ENCODE assay signal across 8 mouse cellular contexts in the genomic region with DNA sequence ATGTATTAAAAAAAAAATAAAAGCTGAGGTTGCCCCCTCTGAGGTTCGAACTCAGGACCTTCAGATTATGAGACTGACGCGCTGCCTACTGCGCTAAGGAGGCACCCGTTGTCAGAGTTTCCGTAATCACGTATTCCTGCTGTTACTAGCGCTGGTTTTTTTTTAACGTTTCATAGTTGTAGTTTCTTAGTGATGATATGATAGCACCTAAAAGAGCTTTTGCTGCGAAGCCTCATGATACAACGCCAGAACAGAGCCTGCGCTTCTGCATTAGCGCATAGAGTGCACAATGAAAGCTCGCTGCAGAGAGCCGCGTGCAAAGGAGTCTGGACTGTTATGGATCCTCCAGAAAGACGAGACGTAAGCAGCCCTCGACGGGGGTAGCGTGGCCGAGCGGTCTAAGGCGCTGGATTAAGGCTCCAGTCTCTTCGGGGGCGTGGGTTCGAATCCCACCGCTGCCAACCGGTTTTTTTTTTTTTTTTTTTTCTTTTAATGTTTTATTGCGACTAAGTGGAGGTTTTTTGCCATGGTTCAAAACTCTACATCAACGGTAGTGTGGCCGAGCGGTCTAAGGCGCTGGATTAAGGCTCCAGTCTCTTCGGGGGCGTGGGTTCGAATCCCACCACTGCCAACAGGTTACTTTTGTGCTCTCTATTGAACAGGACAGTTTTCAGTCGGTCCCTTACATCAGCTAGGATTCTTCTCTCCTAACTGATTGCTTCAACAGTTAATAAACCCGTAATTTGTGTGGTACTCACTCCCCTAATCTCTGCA. TPM values are rescaled to one million over a fixed set of nuclear protein-coding genes. Genes with fewer than 3 reads are reported as not detected.
DNase-seq lines count a peak whose midpoint lies in the region; ATAC-seq lines count a peak whose summit lies in the region.

No protein-coding gene starts in this region.

- peak; percentile 43 to 51 for ATAC-seq in hematopoietic stem cell, adult 5-6 weeks (replicated peaks in 1 of 2; ENCODE audit: insufficient read depth in 1 of 2, low FRiP score in 2 of 2, low TSS enrichment in 1 of 2, low read depth in 1 of 2, poor library complexity in 2 of 2, severe bottlenecking in 2 of 2)

- peak; percentile 86 for DNase-seq in Muller cell, postnatal 12 days (ENCODE audit: inconsistent ontology term)
- DNase-seq in cerebellum, adult 9-10 months: peak; percentile 82
- peak; percentile 86 for DNase-seq in forelimb bud, embryonic 11.5 days (ENCODE audit: low read depth, low spot score)
- DNase-seq in layer of hippocampus, postnatal 10 days (ENCODE audit: low spot score in 2 of 2): peak; percentile 72 to 83
- peak; percentile 78 for DNase-seq in lung, postnatal 14 days
- DNase-seq in ovary, postnatal 36 days (ENCODE audit: low spot score): peak; percentile 75
- DNase-seq in thymus, postnatal 14 days: peak; percentile 84

RNA-seq across cellular contexts. Expression of a gene that starts 9.4 kb away (rescaled TPM):
- total RNA-seq in hematopoietic stem cell, adult 5-6 weeks (2017): 150 and 162 TPM in 2 replicates
- 10 to 100 TPM; 43.6 to 50.7 TPM for total RNA-seq in layer of hippocampus, postnatal 10 days (2021)

RNA-seq across cellular contexts. Expression of a gene that starts 24.2 kb away (rescaled TPM):
- total RNA-seq in hematopoietic stem cell, adult 5-6 weeks (2017): not detected in 2 replicates
- total RNA-seq in layer of hippocampus, postnatal 10 days (2021): not detected

RNA-seq across cellular contexts. Expression of a gene that starts 40.4 kb away (rescaled TPM):
- not detected in 2 replicates for total RNA-seq in hematopoietic stem cell, adult 5-6 weeks (2017)
- total RNA-seq in layer of hippocampus, postnatal 10 days (2021): not detected

RNA-seq across cellular contexts. Expression of a gene that starts 58.6 kb away (rescaled TPM):
- 0.06 TPM in 1 of 2 replicates, not detected in the other for total RNA-seq in hematopoietic stem cell, adult 5-6 weeks (2017)
- not detected for total RNA-seq in layer of hippocampus, postnatal 10 days (2021)

Comparison
In these comparisons a context has a peak if more than half of its experiments do, and no peak if none do; other contexts are left out.
1. Peak in every context shown above with its lines: DNase-seq and ATAC-seq.